Mouse (Mus musculus) cerebellum, postnatal 36 days (tissue): ENCODE data around the gene Gm12184.
"Not testable (repeated sequence)": the region's sequence is repeated elsewhere in the genome, so short reads cannot be mapped to it uniquely, and the experiment has no call there.

ENCODE experiments used
- DNase-seq, 2 experiments: peaks; one replicate each; pipeline ENCODE4 v3.0.0; 2021 to 2022; ENCODE audit warnings: mixed read lengths in 2 of 2

The Gm12184 gene

DNA sequence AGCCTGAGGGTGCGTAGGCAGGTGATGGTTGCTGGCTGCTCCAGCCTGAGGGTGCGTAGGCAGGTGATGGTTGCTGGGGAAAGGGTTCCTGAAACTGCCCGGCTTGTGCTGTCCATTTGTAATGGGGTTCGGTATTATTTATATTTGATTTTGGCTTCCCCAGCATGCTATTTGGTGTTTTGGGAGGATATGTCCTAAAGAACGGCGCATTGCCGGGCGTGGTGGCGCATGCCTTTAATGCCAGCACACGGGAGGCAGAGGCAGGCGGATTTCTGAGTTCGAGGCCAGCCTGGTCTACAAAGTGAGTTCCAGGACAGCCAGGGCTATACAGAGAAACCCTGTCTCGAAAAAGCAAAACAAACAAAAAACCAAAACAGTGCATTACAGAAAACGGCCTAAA, 5.2 kb downstream of the Gm12184 start:
- DNase-seq: not testable (repeated sequence)

DNA sequence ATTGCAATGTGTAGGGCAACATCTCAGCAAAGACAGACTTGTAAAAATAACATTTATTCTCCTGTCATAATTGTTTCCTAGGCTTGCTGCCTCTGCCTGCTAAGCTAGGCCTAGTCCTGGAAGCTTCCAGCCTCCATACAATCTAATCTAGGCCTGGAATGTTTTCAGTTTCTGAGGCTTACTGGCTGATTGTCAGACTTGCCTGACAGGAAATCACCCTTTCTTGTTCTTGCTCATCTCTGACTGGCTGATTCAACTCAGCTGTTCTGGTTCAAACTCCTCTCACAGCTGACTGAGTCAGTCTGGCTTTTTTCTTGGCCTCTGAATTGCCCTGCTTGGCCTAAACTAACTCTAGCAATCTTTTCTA, 6.2 kb downstream of the Gm12184 start:
- no peak for DNase-seq

DNA sequence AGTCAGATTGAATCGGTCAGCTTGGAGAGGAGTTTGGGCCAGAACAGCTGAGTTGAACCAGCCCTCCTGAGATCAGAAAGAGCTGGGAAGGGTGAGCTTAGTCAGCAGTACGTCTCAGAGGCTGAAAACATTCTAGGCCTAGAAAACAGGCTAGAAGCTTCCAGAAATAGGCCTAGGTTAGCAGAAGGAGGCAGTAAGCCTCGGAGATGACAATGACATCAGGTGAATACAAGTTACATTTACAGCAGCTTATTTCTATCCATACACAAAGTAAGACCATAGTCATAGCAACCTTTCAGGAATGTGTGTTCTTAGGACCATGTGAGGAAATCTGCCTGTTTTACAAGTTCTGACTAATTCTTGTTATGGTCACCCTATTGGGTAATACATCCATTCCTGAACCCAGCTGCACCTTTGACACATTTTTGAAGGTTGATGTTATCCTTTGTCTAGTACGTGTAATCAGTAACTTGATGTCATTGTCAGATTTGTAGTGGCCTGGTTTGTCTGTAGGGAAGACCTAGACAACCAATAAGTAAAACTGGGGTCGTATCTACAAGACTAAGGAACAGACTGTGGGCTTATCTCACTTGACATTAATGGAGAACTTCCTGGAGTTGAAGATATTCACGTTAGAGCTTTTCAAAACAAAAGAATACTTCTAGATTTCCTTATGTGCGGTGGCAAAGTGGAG, 6.7 kb downstream of the Gm12184 start:
- DNase-seq: no peak

DNA sequence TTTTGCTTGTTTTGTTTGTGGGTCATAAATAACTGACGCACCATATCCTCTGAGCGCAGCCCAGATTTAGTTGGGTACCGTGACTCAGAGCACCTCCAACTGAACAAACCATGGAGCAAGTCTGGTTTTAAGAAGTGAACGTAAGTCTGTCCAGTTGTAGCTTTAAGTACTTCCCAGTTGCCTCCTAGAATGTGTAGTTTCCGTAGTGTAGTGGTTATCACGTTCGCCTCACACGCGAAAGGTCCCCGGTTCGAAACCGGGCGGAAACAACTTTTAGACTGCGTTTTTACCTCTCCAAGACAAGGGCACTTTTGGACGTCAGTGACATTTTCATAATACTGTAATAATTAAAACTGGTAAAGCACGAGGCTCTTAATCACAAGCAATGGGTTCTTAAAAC, 8.1 kb downstream of the Gm12184 start:
- DNase-seq: peak; percentile 81 to 93

DNA sequence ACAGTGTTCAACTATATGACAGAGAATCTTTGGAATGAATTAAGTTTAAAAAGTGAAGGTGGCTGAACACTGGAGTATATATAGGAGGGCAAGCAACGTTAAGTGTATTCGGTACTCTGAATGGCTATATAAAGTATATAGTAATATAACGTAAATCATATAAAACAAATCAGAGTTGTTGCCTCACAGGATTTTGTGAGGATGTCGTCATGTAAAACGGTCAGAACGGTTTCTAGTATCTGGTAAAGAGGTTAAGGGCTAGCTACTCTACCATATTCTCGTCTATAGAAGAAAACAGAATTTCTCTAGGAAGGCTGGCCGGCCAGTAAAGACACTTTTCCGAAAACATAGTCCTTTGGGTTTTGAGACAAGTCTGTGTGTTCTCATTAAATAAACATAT, 8.7 kb downstream of the Gm12184 start:
- DNase-seq: no peak

DNA sequence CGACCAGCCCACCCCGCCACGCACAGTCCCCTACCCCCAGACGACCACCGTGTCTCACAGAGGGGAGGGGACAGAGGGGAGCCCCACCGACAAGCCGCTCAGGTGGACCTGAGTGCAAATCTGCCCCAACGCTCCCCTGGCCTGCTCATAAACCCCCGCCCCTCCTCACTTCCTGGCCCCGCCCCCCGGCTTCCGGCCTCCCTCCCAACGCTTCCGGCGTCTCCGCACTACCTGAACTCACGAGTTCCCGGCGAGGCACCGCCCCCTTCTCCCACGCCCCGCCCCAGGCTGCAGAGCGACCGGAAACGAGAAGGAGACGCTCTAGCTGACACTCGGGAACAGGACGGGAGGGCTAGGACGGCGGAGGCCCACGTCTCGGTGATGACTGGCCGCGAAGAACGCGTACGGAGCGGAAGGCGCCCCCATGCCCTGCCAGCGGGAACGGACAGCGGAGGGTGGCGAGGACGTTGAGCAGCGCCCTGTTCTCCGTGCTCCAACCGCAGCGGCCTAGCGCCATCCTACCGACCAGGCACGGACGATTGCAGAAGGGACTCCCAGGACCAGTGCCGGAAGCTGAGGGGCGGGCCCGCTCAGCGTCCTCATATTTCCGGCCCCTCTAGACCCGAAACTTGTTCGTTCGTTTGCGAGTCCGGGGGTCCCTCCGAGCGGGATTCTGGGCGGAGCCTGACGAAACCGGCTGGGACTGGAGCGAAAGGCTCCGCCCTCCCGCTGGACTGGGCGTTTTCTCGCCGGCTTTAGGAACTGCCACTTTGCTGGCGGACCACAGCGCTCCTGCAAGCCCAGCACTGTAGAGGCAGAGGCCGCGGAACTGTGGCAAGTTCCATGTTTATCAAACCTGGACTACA, 9.4 kb downstream of the Gm12184 start, which contains the start of gene Trim41:
Gene Trim41, minus strand, starts transcription at position 554 of the 866 bp plus-strand sequence.
- DNase-seq: peak; percentile 98 to 99

DNA sequence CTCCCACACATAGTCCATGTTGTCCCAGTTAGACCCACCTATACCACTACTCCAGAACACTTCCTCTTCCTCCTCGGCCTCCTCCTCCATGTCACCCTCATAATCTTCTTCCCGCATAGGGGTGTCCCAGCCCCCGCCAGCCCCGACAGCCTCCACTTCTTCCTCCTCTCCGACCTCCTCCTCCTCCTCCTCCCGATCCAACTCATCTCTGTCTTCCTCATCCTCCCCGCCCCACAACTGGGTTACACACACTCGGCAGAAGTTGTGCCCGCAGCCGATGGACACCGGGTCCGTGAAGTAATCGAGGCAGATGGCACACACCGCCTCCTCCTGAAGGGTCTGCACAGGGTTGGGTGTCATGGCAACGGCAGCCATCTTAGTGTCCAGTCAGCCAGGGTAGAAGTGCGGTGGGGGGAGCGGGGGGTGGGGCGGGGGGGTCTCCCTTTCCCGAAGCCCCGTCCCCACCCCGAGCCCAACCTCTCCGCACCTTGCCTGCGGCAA, 10.1 kb downstream of the Gm12184 start:
- DNase-seq: peak in 1 of 2 experiments; percentile 44

DNA sequence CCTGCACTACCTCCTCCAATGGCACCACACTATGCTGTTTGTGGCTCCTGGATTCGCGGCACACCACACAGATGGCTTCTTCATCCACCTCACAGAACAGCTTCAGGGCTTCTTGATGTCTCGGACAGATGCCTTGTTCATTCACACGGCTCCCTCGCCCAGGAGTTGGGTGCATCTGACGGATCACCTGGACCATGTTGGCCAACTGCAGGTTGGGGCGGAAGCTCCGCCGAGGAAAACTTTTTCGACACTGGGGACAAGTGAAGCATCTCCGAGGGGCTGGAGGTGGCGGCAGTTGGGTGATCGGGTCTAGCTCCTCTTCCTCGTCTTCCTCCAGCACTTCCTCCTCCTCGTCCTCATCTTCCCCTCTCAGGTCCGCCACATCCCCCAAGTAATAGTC, 10.6 kb downstream of the Gm12184 start:
- DNase-seq: peak in 1 of 2 experiments; percentile 22

DNA sequence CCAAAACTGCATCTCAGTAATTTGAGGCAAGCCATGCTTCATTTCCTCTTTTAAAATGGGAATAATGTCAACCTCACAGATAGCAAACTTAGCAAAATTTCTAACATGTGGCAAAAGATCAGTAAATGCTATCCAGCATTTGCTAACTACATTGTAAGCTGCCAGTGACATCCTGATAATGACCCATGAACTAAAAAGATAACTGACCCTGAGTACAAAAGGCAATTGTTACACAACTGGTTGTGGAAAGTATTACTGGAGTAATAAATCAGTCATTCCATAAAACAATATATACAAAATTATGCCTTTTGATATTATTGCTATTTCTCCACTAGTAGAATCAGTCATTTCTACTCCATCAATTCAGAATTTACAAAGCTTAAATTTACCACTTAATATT, 12.7 kb downstream of the Gm12184 start:
- DNase-seq: no peak

DNA sequence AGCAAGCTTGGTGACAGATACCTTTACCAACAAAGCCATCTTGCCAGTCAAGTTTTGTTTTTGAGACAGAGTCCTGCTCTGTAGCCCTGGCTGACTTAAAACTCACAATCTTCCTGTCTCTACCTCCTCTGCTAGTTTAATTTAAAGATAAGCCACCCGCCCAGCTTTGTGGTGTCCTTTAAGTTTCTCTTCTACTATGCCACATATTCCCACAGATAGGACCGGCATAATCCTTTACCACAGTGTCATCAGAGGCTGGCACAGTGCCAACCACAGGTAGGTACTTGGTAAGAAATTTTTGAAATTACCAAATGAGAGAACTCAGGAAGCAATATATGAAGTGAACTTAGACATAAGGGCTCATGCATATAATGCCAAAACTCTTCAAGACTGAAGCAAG, 16.3 kb downstream of the Gm12184 start:
- DNase-seq: no peak

DNA sequence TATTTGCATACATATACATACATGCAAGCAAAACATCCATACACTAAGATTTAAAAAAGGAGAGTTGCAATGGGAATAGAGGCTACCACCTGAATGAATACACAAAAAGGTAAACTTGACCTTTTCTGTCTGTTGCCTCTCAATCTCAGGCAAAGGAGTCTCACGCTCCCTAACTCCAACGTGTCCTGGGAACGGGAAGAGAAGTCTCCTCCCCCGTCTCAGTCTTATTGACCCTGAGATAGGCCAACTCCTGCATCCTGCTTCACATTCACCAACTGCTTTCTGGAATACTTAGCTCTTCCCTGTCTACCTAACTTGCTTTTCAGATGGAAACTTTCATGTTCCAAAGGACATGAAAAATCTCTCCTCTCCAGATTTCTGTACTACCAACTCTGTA, 17.0 kb downstream of the Gm12184 start:
- DNase-seq: no peak

DNA sequence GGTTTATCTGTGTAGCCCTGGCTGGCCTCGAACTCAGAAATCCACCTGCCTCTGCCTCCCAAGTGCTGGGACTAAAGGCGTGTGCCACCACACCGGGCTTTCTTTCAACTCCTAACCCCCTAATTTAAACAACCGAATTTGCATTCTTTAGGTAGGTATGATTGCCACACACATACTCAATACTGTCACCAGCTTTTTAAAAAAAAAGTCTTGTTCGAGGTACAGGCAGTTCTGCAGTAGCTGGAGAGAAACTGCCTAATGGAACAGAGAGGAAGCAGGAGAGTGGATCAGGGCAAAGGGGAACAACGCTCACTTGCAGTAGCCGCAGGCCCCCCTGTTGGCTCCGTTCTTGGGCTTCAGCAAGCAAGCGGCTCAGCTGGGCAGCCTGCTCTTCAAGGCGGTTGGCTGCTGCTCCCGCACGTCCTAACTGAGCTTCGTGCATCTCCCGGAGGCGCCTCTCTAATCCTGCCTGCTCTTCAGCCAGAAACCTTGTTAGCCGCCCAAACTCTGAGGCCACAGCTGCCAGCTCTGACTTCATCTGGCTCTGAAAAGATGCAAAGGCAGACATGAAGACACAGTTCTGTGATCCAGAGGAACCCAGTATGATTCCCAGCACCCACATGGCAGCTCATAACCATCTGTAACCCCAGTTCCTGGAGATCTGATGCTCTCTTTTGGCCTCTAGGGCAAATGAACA, 17.6 kb downstream of the Gm12184 start:
- no peak for DNase-seq

DNA sequence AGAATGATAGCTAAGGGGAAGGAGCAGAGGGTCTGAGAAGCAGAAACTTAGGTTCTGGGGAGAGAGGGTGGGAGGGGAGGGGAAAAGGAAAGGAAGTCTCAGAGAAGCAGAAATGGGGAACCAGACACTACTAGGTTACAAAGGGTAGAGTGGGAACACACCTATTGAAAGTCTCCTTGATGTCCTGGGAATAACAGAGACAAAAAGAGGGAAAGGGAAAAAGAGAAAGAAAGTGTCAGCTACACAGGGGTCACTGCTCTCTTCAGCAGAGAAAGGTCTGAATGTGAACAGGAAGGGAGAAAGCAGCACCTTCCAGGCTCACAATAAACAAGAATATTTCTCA, 18.2 kb downstream of the Gm12184 start:
- no peak for DNase-seq

DNA sequence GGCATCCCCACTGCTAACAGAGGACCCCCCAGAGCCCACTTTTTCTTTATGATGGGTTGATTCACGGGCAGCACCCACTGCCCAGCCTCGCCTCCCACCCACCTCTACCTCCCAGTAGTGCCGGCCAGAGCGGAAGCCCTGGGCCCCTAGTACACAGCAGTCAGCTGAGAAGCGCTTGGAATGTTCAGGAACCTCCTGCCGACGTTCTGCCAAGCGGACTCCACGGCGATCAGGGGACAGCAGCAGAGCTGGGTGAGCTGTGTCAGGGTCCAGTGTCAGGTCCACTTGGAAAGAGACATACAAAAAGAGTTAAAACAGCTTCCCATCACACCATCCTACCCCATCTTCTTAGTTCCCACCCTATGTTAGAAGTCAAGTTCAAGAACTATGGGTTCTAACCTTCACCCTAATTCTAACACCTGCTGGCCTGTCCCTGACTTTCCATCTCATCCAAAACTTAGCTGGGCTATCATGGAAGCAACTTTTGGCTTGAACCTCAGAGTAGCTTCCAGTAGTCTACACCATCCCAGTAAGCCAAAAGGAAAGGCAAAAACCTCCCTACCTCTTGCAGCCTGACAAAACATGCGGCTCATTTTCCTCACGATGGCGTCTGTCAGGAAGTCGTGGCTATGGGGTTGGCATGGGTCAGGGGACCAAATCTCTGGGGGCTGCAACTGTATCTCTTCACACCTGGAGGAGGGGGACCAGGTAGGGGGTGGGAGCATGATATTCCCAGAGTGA, 18.7 kb downstream of the Gm12184 start:
- no peak for DNase-seq

DNA sequence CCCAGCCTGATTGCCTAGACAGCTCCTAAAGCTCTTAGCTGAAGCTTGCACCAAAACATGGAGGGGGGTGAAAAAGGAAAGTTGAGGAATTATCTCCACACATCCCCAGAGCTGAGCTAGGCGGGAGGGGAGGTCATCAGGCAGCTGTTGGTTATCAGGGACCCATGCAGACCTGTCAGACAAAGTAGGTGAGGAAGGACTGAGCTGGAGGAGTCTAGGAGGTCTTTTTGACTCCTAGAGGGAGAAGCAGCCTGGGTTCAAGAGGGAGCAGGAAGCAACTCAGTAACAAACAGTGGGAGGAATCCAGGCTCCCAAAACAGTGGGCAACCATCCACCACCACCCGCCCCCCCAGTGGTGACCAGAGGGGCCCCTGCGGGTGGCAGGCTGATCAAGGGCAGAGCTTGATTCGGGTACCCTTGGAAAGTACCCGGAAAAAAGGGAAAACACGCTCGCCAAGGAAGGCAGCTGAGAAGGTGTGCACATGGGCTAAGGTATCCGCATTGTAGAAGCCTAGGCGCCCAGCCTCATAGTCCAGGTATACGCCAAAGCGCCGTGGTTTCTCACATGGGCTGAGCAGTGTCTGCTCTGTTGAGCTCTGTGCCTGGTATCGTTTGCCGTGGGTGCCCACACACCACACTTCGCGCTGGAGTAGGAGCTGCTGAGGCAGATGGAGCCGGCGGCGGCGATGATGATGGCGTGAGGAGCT, 19.4 kb downstream of the Gm12184 start:
- no peak for DNase-seq

DNA sequence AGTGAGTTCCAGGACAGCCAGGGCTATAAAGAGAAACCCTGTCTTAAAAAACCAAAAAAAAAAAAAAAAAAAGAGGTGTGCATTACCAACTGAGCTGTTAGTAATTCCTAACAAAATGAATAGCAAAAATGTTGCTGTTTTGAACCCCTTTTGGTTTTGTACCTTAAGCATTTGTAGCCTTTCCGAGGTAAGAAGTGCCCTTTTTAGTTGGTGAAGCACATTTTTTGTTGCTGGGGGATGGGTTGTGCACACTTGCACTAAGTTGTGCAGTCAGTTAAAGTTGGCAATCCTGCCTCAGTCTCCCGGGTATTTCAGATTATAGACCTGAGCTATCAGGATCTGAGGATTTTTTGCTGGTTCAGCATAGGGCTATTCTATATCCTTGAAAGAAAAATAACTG, 21.5 kb downstream of the Gm12184 start:
- no peak for DNase-seq

DNA sequence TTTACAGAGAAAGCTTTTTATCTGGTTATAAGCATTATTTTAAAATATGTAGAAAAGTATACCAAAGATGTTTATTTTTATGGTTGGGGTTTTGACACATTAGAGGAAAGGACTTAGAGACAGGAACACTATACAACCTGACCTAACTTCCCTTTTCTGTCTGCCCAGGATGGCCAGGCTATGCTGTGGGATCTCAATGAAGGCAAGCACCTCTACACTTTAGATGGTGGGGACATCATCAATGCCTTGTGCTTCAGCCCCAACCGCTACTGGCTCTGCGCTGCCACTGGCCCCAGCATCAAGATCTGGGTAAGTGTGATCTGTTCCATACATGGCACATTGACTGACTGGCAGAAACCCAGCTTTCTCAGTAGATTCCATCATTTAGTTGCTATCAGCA, 22.5 kb downstream of the Gm12184 start:
- DNase-seq: no peak

DNA sequence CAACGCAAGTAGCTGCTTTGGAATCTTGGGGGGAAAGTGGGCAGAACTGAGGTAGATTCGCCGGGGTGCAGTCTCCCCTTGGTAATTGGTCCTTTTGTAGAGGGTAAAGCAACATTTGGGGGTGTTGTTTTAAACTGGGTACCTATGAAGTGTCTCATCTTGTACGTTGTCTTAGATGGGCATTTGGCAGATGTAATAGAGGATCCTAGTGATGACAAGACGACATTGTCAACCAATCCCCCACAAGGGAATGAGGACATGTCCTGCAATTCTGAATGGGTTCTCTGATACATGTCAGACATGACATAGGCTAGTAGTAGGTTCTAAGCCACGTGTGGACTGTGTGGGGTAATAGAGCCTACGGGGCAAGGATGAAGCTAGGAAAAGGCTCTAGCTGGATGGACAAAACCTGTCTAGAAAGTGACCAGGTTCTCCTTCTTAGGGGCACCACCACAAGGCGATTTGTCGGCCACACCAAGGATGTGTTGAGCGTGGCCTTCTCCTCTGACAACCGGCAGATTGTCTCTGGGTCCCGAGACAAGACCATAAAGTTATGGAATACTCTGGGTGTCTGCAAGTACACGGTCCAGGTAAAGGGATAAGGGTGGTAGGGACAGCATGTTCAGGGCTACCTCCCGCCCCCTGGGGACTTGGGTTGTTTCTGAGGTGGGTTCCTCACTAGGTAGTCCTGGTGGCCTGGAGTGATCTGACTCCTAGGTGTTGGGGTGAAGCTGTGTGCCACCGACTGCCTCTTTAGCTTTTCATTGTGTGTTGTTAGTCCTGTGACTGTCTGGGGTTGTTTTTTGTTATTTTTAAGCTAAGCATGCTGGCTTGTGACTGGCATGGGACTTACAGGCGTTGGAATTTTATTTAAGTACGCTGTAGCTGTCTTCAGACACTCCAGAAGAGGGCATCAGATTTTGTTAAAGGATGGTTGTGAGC, 24.4 kb downstream of the Gm12184 start:
- DNase-seq: no peak

DNA sequence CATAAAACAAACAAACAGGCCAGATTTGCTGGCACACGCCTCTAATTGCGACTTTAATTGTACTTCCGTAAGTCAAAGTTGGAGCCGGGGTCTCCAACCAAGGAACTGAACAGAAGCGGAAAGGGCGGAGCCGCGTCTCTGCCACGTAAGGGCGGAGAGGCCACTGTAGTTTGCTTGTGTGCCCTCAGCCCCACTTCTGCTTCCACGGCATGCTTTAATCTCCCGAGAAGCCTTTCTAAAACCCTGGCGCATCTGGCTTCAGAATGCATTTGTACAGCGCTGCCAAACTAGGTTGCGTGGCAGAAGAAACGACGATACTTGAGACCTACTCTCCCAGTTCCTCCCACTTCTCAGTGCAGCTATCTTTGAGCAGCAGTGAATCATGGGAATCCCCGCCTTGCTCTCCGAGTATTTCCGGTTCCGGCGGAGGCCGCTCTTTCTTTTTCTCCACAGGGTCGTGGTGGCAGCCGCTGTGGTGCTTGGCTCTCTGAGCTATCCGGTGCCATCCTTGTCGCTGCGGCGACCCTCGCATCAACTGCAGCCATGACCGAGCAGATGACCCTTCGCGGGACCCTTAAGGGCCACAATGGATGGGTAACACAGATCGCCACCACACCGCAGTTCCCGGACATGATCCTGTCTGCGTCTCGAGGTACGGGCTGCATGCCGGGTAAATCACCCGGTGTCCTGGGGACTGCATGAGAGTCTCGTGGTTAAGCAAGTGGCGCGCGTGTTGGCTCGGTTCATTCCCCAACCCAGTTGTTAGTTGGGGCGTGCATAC, 26.3 kb downstream of the Gm12184 start, which contains the start of gene Rack1:
Gene Rack1, plus strand, starts transcription at position 412 of the 781 bp plus-strand sequence.
- peak; percentile 88 to 93 for DNase-seq
